Mouse (Mus musculus) liver, postnatal 0 days (tissue): ENCODE data around the gene Cmtm7.

ENCODE experiments used
- CTCF ChIP-seq: sonication (generic); IDR thresholded peaks from 2 replicates; pipeline ENCODE4 v1.5.1; 2016; ENCODE audit warnings: antibody characterized with exemption, low read depth
- EP300 ChIP-seq: IDR thresholded peaks from 2 replicates; pipeline ENCODE4 v1.6.1; 2016; ENCODE audit warnings: antibody characterized with exemption, low read depth, mild to moderate bottlenecking

DNA sequence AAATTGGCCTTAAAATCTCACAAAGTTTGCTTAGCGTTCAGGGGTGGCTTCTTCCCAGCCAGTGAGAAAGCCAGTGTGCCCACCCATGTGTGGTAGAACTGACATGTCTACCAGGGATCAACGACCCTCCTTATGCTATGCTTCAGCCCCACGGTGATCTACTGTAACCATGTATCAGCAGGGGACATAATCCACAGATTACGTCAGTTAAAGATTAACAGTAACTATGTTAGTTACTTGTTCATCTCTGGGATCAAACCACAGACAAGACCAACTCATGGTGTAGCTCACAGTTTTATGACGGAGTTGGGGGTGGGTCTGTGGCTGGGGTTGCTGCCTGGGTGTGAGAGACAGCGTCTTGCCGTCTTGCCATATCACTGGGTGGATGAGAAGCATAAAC is 42.5 kb upstream of the Cmtm7 start:
- TF ChIP-seq CTCF (no peak), EP300 (no peak)
